Mouse (Mus musculus) neural tube, embryonic 15.5 days (tissue): ENCODE results near the gene Zg16. TPM values are rescaled to one million over a fixed set of nuclear protein-coding genes. Genes with fewer than 3 reads are reported as not detected.
"Not testable (repeated sequence)": the region's sequence is repeated elsewhere in the genome, so short reads cannot be mapped to it uniquely, and the experiment has no call there.

ENCODE experiments used
- ATAC-seq: fragments of 200-750 bp; cut with Nextera tagmentation; 2 replicates; pipeline ENCODE4 v1.8.0; 2017; ENCODE audit warnings: mild to moderate bottlenecking, moderate TSS enrichment, moderate library complexity; ENCODE audit not compliant: low FRiP score
- H3K27ac ChIP-seq: fragments of 300-500 bp; sonication (generic); replicated peaks from 2 replicates; pipeline ENCODE4 v1.5.1; 2015; ENCODE audit warnings: mild to moderate bottlenecking, inconsistent platforms
- H3K27me3 ChIP-seq: fragments of 300-500 bp; sonication (generic); replicated peaks from 2 replicates; pipeline ENCODE4 v1.6.1; 2015; ENCODE audit warnings: inconsistent platforms
- H3K36me3 ChIP-seq: fragments of 300-500 bp; sonication (generic); 2 replicates; pipeline ENCODE4 v1.6.1; 2015; ENCODE audit warnings: inconsistent platforms
- H3K4me1 ChIP-seq: fragments of 300-500 bp; sonication (generic); 2 replicates; pipeline ENCODE4 v1.6.1; 2015; ENCODE audit warnings: inconsistent platforms
- H3K4me2 ChIP-seq: fragments of 300-500 bp; sonication (generic); 2 replicates; pipeline ENCODE4 v1.6.1; 2015; ENCODE audit warnings: inconsistent platforms, mild to moderate bottlenecking, moderate library complexity
- H3K4me3 ChIP-seq: fragments of 300-500 bp; sonication (generic); replicated peaks from 2 replicates; pipeline ENCODE4 v1.5.1; 2015; ENCODE audit warnings: mild to moderate bottlenecking, inconsistent platforms
- H3K9ac ChIP-seq: fragments of 300-500 bp; sonication (generic); replicated peaks from 2 replicates; pipeline ENCODE4 v1.6.1; 2015; ENCODE audit warnings: mild to moderate bottlenecking, inconsistent platforms
- H3K9me3 ChIP-seq: fragments of 300-500 bp; sonication (generic); replicated peaks from 2 replicates; pipeline ENCODE4 v1.6.1; 2016; ENCODE audit warnings: inconsistent platforms
- WGBS: fragments of 180-500 bp; shearing (Covaris S2); methylation state at CpG from one replicate; pipeline ENCODE4 v1.1.7; 2015; ENCODE audit warnings: mixed read lengths; 5-methylcytosine and 5-hydroxymethylcytosine counted together
- polyA plus RNA-seq: library from polyadenylated mRNA; unstranded; fragments of >200 nt; fragmentation: Nextera tagmentation; extraction: Ambion mirVana; gene quantifications from 2 replicates; pipeline ENCODE4 v1.2.1, GENCODE M21; 2015

Gene Zg16
- polyA plus RNA-seq, 1 experiment from 2014 or later, result not detected

- Histone ChIP-seq H3K9me3 (no peaks in the 10 kb centered on the region), H3K27ac (no peak overlapping the region), H3K4me3 (no peak overlapping the region), H3K4me1 (peaks cover 5% of the 10 kb centered on the region), H3K27me3 (no peaks in the 10 kb centered on the region), H3K4me2 (no peak overlapping the region), H3K9ac (no peak overlapping the region), H3K36me3 (no peaks in the 10 kb centered on the region)
- no peak for ATAC-seq
- 91% methylated on average over 4 of the region's 4 CpGs for WGBS
Measured at GRCm38 (mm10) chr7:127099528-127099927, 12.4 kb upstream of the Zg16 start.

GRCm38 (mm10) chr7:127098950-127099349 lies 11.8 kb upstream of the Zg16 start:
- no peak overlapping the region for H3K9ac ChIP-seq
- H3K9me3 ChIP-seq, result no peaks in the 10 kb centered on the region
- no peak for ATAC-seq
- no peak overlapping the region for H3K4me3 ChIP-seq
- no peak overlapping the region for H3K27ac ChIP-seq
- H3K4me1 ChIP-seq, result no peaks in the 10 kb centered on the region
- no peaks in the 10 kb centered on the region for H3K36me3 ChIP-seq
- no peak overlapping the region for H3K4me2 ChIP-seq
- WGBS, result 90% methylated on average over 4 of the region's 4 CpGs
- H3K27me3 ChIP-seq, result no peaks in the 10 kb centered on the region

GRCm38 (mm10) chr7:127098521-127098920 lies 11.4 kb upstream of the Zg16 start:
- no peaks in the 10 kb centered on the region for H3K27me3 ChIP-seq
- no peaks in the 10 kb centered on the region for H3K4me1 ChIP-seq
- no peak for ATAC-seq
- H3K27ac ChIP-seq, result no peak overlapping the region
- H3K4me2 ChIP-seq, result no peak overlapping the region
- no peaks in the 10 kb centered on the region for H3K9me3 ChIP-seq
- no peak overlapping the region for H3K9ac ChIP-seq
- no peaks in the 10 kb centered on the region for H3K36me3 ChIP-seq
- no peak overlapping the region for H3K4me3 ChIP-seq
- WGBS, result 88% methylated on average over 5 of the region's 5 CpGs

GRCm38 (mm10) chr7:127096456-127096855 lies 9.3 kb upstream of the Zg16 start:
- no peaks in the 10 kb centered on the region for H3K27me3 ChIP-seq
- no peak for ATAC-seq
- no peaks in the 10 kb centered on the region for H3K9me3 ChIP-seq
- H3K9ac ChIP-seq, result no peak overlapping the region
- no peak overlapping the region for H3K27ac ChIP-seq
- 81% methylated on average over 7 of the region's 7 CpGs for WGBS
- no peak overlapping the region for H3K4me3 ChIP-seq
- no peaks in the 10 kb centered on the region for H3K36me3 ChIP-seq
- H3K4me2 ChIP-seq, result no peak overlapping the region
- H3K4me1 ChIP-seq, result no peaks in the 10 kb centered on the region

GRCm38 (mm10) chr7:127093914-127094313 lies 6.8 kb upstream of the Zg16 start:
- H3K9ac ChIP-seq, result no peak overlapping the region
- WGBS, result 78% methylated on average over 3 of the region's 3 CpGs
- H3K27ac ChIP-seq, result no peak overlapping the region
- no peak overlapping the region for H3K4me3 ChIP-seq
- no peaks in the 10 kb centered on the region for H3K36me3 ChIP-seq
- H3K9me3 ChIP-seq, result no peaks in the 10 kb centered on the region
- H3K27me3 ChIP-seq, result no peaks in the 10 kb centered on the region
- peaks cover 3% of the 10 kb centered on the region; the same call in 1 of the 2 replicates for H3K4me1 ChIP-seq
- ATAC-seq, result no peak
- H3K4me2 ChIP-seq, result no peak overlapping the region

GRCm38 (mm10) chr7:127091114-127091896 lies 4.2 kb upstream of the Zg16 start, which contains the start of gene AI467606:
AI467606 (plus strand) TSS chr7:127091359.
- Histone ChIP-seq H3K4me1 (peaks cover 5% of the 10 kb centered on the region; the same call in 1 of the 2 replicates), H3K27me3 (no peaks in the 10 kb centered on the region), H3K36me3 (no peaks in the 10 kb centered on the region), H3K4me3 (no peak within 1 kb of the TSS), H3K4me2 (peak within 1 kb of the TSS; percentile 19; the same call in 1 of the 2 replicates), H3K9ac (no peak within 1 kb of the TSS), H3K9me3 (no peaks in the 10 kb centered on the region), H3K27ac (no peak within 1 kb of the TSS)
- ATAC-seq, result no peak
- 79% methylated on average over 16 of the region's 16 CpGs for WGBS

GRCm38 (mm10) chr7:127090154-127091113 lies 3.3 kb upstream of the Zg16 start:
- Histone ChIP-seq H3K4me3 (no peak overlapping the region), H3K4me2 (no peak overlapping the region), H3K27me3 (no peaks in the 10 kb centered on the region), H3K9ac (no peak overlapping the region), H3K9me3 (no peaks in the 10 kb centered on the region), H3K27ac (no peak overlapping the region), H3K4me1 (peaks cover 5% of the 10 kb centered on the region; the same call in 1 of the 2 replicates), H3K36me3 (no peaks in the 10 kb centered on the region)
- ATAC-seq, result no peak
- WGBS, result 85% methylated on average over 20 of the region's 20 CpGs

GRCm38 (mm10) chr7:127088901-127089845 lies 2.0 kb upstream of the Zg16 start:
- Histone ChIP-seq H3K9me3 (no peaks in the 10 kb centered on the region), H3K9ac (peak overlapping the region; percentile 23; the same call in 1 of the 2 replicates), H3K36me3 (no peaks in the 10 kb centered on the region), H3K4me1 (peaks cover 5% of the 10 kb centered on the region; the same call in 1 of the 2 replicates), H3K27ac (no peak overlapping the region), H3K27me3 (no peaks in the 10 kb centered on the region), H3K4me2 (peak overlapping the region; percentile 51), H3K4me3 (peak overlapping the region; percentile 23; the same call in 1 of the 2 replicates)
- no peak for ATAC-seq
- 23% methylated on average over 27 of the region's 27 CpGs for WGBS

GRCm38 (mm10) chr7:127088083-127088482 lies 955 bp upstream of the Zg16 start:
- no peak overlapping the region for H3K9ac ChIP-seq
- no peaks in the 10 kb centered on the region for H3K36me3 ChIP-seq
- no peak overlapping the region for H3K27ac ChIP-seq
- ATAC-seq, result no peak
- H3K4me3 ChIP-seq, result no peak overlapping the region
- H3K4me1 ChIP-seq, result peaks cover 5% of the 10 kb centered on the region; the same call in 1 of the 2 replicates
- H3K4me2 ChIP-seq, result no peak overlapping the region
- H3K9me3 ChIP-seq, result no peaks in the 10 kb centered on the region
- 94% methylated on average over 3 of the region's 3 CpGs for WGBS
- no peaks in the 10 kb centered on the region for H3K27me3 ChIP-seq

- not testable (repeated sequence) for H3K4me2 ChIP-seq, H3K36me3 ChIP-seq, H3K27ac ChIP-seq, H3K4me1 ChIP-seq, H3K27me3 ChIP-seq, ATAC-seq, H3K4me3 ChIP-seq, H3K9me3 ChIP-seq, H3K9ac ChIP-seq
- 62% methylated on average over 6 of the region's 6 CpGs for WGBS
Measured at GRCm38 (mm10) chr7:127085751-127086150, 1.4 kb downstream of the Zg16 start.

- ATAC-seq, result no peak
- Histone ChIP-seq H3K4me2 (no peak overlapping the region), H3K9ac (no peak overlapping the region), H3K4me1 (peaks cover 5% of the 10 kb centered on the region; the same call in 1 of the 2 replicates), H3K9me3 (no peaks in the 10 kb centered on the region), H3K36me3 (no peaks in the 10 kb centered on the region), H3K27me3 (no peaks in the 10 kb centered on the region), H3K4me3 (no peak overlapping the region), H3K27ac (no peak overlapping the region)
- WGBS, result 88% methylated on average over 2 of the region's 2 CpGs
Measured at GRCm38 (mm10) chr7:127084794-127085193, 2.3 kb downstream of the Zg16 start.
